Mouse (Mus musculus): Measurements from ENCODE around the gene Cldn10.

DNA sequence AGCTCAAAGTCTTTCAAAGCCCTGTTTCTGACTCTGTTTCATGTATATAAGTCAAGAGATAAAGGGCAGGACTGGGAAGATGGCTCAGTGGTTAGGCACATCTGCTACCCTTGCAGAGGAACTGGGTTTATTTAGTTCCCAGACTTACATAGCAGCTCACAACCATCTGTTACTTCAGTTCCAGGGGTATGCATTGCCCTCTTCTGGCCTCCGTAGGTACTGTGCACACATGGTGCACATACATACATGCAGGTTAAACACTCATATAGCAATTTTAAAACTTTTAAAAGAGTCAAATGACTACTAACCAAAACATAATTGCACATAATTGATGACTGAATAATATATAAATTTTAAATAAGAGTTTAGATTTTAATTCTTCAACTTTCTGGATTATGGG lies 113.2 kb downstream of the Cldn10 start:
- TF ChIP-seq CTCF (IDR thresholded peaks at IDR 0.05; ENCODE audit: borderline replicate concordance, extremely low read depth, insufficient read depth, insufficient read length), result no peak; the same call in 1 of the 2 replicates
- TF ChIP-seq POLR2A (IDR thresholded peaks at IDR 0.05; ENCODE audit: borderline replicate concordance, extremely low read depth, insufficient read depth, insufficient read length, poor library complexity, severe bottlenecking), result no peak

Measured in brain, embryonic 14.5 days (tissue).